Mouse (Mus musculus) heart, embryonic 15.5 days (tissue): ENCODE results near the gene Fam71f1. TPM values are rescaled to one million over a fixed set of nuclear protein-coding genes. Genes with fewer than 3 reads are reported as not detected.

Experiments used
- ATAC-seq: fragments of 200-750 bp; cut with Nextera tagmentation; replicated peaks from 2 replicates; pipeline ENCODE4 v1.8.0; 2017; ENCODE audit warnings: low read depth, moderate TSS enrichment; ENCODE audit not compliant: insufficient number of reproducible peaks, insufficient read depth, low FRiP score
- H3K27ac ChIP-seq: fragments of 300-500 bp; sonication (generic); 2 replicates; pipeline ENCODE4 v1.5.1; 2015; ENCODE audit warnings: mild to moderate bottlenecking, inconsistent platforms
- H3K27me3 ChIP-seq: fragments of 300-500 bp; sonication (generic); 2 replicates; pipeline ENCODE4 v1.6.1; 2015; ENCODE audit warnings: inconsistent platforms
- H3K36me3 ChIP-seq: fragments of 300-500 bp; sonication (generic); 2 replicates; pipeline ENCODE4 v1.6.1; 2015; ENCODE audit warnings: mild to moderate bottlenecking, inconsistent platforms
- H3K4me1 ChIP-seq: fragments of 300-500 bp; sonication (generic); replicated peaks from 2 replicates; pipeline ENCODE4 v1.6.1; 2015; ENCODE audit warnings: inconsistent platforms
- H3K4me2 ChIP-seq: fragments of 300-500 bp; sonication (generic); 2 replicates; pipeline ENCODE4 v1.6.1; 2015; ENCODE audit warnings: inconsistent platforms, mild to moderate bottlenecking, moderate library complexity
- H3K4me3 ChIP-seq: fragments of 300-500 bp; sonication (generic); 2 replicates; pipeline ENCODE4 v1.5.1; 2015; ENCODE audit warnings: mild to moderate bottlenecking, inconsistent platforms
- H3K9ac ChIP-seq: fragments of 300-500 bp; sonication (generic); 2 replicates; pipeline ENCODE4 v1.6.1; 2015; ENCODE audit warnings: mild to moderate bottlenecking, inconsistent platforms
- H3K9me3 ChIP-seq: fragments of 300-500 bp; sonication (generic); replicated peaks from 2 replicates; pipeline ENCODE4 v1.6.1; 2016; ENCODE audit warnings: inconsistent platforms
- WGBS: fragments of 180-500 bp; shearing (Covaris S2); methylation state at CpG from one replicate; pipeline ENCODE4 v1.1.7; 2015; ENCODE audit warnings: mixed read lengths; 5-methylcytosine and 5-hydroxymethylcytosine counted together
- polyA plus RNA-seq: library from polyadenylated mRNA; unstranded; fragments of >200 nt; fragmentation: Nextera tagmentation; extraction: Ambion mirVana; gene quantifications from 2 replicates; pipeline ENCODE4 v1.2.1, GENCODE M21; 2015

Fam71f1 gene
- polyA plus RNA-seq, 1 experiment from 2014 or later: 0.08 TPM

DNA sequence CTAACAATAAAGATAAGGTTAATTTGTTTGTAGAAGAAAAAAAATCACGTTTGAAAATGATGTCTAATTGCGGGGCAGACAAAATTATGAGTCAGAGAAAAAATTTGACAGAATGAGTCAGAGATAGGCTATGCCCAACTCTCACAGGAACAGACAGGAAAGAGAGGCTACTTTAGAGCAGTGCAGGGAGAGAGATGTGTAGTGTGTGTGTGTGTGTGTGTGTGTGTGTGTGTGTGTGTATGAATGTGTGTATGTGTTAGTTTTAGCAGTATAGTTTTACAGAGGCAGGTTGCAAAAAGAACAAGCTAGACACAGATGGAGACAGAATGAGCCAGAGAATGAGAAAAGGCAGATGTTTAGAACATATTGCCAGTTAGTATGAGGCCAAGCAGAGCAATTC lies 19.8 kb upstream of the Fam71f1 start:
- H3K9ac ChIP-seq: no peak overlapping the region
- WGBS: 52% methylated on average over 2 of the region's 2 CpGs
- H3K27me3 ChIP-seq: no peaks in the 10 kb centered on the region
- no peak overlapping the region for H3K4me3 ChIP-seq
- no peaks in the 10 kb centered on the region for H3K36me3 ChIP-seq
- no peaks in the 10 kb centered on the region for H3K9me3 ChIP-seq
- no peak overlapping the region for H3K27ac ChIP-seq
- no peak overlapping the region for H3K4me2 ChIP-seq
- no peaks in the 10 kb centered on the region for H3K4me1 ChIP-seq
- ATAC-seq: no peak

DNA sequence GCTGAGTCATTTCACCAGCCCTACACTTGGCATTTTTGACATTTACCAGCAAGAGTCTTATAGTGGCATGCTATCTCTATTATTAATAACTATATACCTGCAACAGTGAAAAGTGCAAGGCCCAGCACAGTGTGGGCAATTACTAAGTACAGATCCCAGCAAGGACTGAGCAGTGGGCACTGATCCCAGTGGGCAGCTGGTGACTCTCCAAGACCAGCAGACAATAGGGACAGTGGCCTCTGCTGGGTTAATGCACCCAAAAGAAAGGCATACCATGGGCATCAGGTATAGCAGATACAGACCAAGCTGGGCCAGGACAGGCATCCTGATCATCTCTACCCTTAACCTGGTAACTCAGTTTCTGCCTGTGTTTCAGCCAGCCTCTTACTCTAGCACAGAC lies 15.7 kb upstream of the Fam71f1 start:
- Histone ChIP-seq H3K9ac (no peak overlapping the region), H3K4me3 (no peak overlapping the region), H3K27me3 (no peaks in the 10 kb centered on the region), H3K27ac (no peak overlapping the region), H3K9me3 (no peaks in the 10 kb centered on the region), H3K4me2 (no peak overlapping the region), H3K4me1 (no peaks in the 10 kb centered on the region), H3K36me3 (no peaks in the 10 kb centered on the region)
- ATAC-seq: no peak

DNA sequence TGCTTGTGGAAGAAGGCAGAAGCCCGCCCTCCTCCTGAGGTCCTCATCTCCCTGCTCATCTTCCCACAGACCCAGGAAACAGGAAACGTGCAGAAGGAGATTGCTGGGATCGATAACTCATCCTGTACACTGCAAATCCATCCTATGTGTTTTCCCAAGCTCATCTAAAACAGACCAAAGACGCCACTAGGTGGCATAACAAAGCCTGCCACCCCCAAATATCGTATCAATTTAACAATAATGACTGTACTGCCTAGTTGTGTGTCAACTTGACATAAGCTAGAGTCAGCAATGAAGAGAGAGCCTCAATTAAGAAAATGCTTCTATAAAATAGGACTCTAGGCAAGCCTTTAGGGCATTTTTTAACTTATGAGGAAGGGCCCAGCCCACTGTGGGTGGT lies 15.2 kb upstream of the Fam71f1 start:
- Histone ChIP-seq H3K27me3 (no peaks in the 10 kb centered on the region), H3K27ac (no peak overlapping the region), H3K4me1 (no peaks in the 10 kb centered on the region), H3K4me3 (no peak overlapping the region), H3K9me3 (no peaks in the 10 kb centered on the region), H3K36me3 (no peaks in the 10 kb centered on the region), H3K9ac (no peak overlapping the region), H3K4me2 (no peak overlapping the region)
- no peak for ATAC-seq
- WGBS: 40% methylated on average over 5 of the region's 5 CpGs

DNA sequence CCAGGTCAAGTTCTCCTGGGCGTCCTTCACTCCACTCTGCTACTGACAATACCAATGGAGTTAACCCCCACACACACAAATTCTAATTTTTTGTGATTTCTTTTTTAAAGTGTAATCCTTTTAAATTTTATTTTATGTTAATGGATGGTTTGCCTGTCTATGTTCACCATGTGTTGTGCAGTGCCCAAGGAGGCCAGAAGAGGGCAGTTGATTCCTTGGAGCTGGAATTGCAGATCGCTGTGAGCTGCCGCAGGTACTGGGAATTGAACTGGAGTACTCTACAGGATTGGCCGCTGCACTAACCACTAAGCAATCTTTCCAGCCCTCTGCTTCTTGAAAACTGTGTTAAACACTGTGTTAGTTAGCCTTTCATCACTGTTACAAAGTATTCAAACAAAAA lies 13.5 kb upstream of the Fam71f1 start:
- no peak for ATAC-seq
- Histone ChIP-seq H3K4me3 (no peak overlapping the region), H3K27ac (no peak overlapping the region), H3K9ac (no peak overlapping the region), H3K4me2 (no peak overlapping the region), H3K36me3 (no peaks in the 10 kb centered on the region), H3K27me3 (no peaks in the 10 kb centered on the region), H3K4me1 (no peaks in the 10 kb centered on the region), H3K9me3 (no peaks in the 10 kb centered on the region)
- WGBS: 85% methylated on average over 4 of the region's 4 CpGs

DNA sequence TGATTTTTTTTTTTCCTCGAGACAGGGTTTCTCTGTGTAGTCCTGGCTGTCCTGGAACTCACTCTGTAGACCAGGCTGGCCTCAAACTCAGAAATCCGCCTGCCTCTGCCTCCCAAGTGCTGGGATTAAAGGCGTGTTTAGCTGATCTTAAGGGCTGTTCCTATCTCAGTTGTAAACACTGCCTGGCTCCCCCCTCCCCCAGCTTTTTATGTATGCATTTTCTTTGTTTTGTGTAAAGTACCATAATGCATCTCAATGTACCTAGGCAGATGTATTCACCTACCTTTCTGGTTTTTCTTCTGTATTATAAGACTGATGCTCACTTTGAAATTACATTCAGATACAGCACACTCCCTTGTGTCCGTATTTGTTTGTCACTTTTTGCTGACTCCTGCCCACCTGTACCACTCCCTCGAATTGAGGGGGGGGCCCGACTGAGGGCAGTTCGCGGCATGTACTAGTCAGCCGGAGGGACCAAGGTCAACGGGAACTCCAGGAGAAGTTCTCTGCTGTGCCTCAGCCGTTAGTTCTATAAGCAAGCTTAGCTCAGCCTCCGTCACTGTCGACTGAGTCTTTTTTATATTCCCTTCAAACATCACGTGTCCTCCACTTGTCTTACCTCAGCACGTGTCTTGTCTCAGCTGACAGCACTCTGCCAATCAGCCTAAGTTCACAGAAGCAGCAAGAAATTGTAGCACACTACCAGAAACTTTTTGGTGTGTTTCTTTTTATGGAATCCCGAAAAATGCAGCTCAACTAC lies 9.9 kb upstream of the Fam71f1 start:
- 82% methylated on average over 16 of the region's 16 CpGs for WGBS
- no peaks in the 10 kb centered on the region for H3K4me1 ChIP-seq

DNA sequence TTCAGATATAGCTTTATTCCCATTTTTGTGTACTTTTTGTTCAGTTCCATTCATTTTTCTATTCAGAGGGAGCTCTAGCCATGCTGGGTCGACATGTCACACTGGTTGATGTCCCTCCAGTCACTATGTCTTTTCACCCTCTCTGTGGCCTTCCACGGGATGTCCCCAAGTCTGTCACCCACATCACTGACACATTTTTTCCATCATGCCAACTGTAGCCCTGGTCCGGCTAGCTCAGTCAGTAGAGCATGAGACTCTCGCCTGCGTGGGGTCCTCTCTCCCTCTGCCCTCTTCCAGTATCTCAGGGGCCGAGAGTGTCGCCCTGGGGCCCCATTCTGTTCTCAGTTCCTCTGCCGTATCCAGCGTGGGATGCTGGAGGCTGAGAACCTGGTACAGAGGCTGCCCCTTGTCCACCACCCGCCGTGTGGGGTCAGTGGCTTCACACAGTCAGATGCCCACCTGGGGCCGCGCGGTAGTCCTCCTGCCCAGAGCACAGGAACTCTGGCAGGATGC lies 5.2 kb upstream of the Fam71f1 start:
- H3K27me3 ChIP-seq: no peaks in the 10 kb centered on the region
- 66% methylated on average over 14 of the region's 14 CpGs for WGBS
- no peak overlapping the region for H3K9ac ChIP-seq
- H3K9me3 ChIP-seq: no peaks in the 10 kb centered on the region
- no peak overlapping the region for H3K4me2 ChIP-seq
- no peak for ATAC-seq
- no peaks in the 10 kb centered on the region for H3K36me3 ChIP-seq
- no peak overlapping the region for H3K4me3 ChIP-seq
- H3K27ac ChIP-seq: no peak overlapping the region
- 0 out of 2 replicates have a peak, but pooled peaks cover under 1% of the 10 kb centered on the region for H3K4me1 ChIP-seq

More for the DNA sequence above, 9.9 kb upstream of the Fam71f1 start:
- no peaks in the 10 kb centered on the region for H3K27me3 ChIP-seq
- ATAC-seq: no peak
- H3K4me2 ChIP-seq: no peak overlapping the region
- H3K27ac ChIP-seq: no peak overlapping the region
- H3K9ac ChIP-seq: no peak overlapping the region
- H3K36me3 ChIP-seq: no peaks in the 10 kb centered on the region
- H3K4me3 ChIP-seq: no peak overlapping the region
- H3K9me3 ChIP-seq: no peaks in the 10 kb centered on the region

DNA sequence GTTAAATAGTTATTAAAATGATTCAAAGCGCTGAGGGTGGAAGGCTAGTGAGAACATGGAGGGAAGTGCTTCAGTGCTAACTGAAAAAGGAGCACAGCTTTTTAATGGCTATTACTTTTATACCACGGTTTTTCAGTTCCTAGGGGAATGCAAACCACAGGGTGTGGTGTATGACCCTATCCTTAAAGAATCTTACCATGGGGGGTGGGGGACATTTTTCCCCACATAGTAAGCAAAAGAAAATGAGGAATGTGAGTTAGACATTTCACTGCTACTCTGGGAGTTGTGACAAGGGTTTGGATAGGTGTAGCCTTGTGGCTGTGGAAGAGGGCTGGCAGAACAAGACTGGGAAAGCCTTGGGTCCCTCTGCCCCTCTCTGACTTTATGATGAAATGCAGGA lies 1.7 kb upstream of the Fam71f1 start:
- 65% methylated on average over 2 of the region's 2 CpGs for WGBS

DNA sequence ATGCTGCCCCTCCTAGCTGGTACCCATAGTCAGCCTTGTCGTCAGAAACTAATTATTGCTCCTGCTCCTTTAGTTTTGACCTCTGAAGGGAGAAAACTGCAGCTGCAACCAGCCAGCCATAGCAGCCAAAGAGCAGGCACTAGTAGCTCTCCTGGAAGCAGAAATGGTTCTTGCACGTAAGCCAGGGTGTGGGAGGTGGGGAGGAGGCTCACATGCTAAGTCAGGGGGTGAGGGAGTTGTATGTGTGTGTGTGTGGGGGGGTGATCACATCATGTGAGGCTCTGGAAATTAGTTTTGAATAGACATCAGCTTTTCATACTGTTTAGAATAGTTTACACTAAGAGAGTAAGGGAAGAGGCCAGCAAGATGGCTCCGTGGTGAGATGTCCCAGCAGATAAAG lies 999 bp upstream of the Fam71f1 start:
- no peak overlapping the region for H3K4me3 ChIP-seq
- H3K27ac ChIP-seq: no peak overlapping the region
- H3K27me3 ChIP-seq: no peaks in the 10 kb centered on the region
- H3K4me1 ChIP-seq: 0 out of 2 replicates have a peak, but pooled peaks cover 3% of the 10 kb centered on the region
- ATAC-seq: no peak
- 71% methylated on average over 3 of the region's 3 CpGs for WGBS
- no peaks in the 10 kb centered on the region for H3K9me3 ChIP-seq
- no peak overlapping the region for H3K9ac ChIP-seq
- no peaks in the 10 kb centered on the region for H3K36me3 ChIP-seq
- no peak overlapping the region for H3K4me2 ChIP-seq

More for the DNA sequence above, 1.7 kb upstream of the Fam71f1 start:
- no peaks in the 10 kb centered on the region for H3K9me3 ChIP-seq
- no peak overlapping the region for H3K27ac ChIP-seq
- H3K27me3 ChIP-seq: no peaks in the 10 kb centered on the region
- no peaks in the 10 kb centered on the region for H3K36me3 ChIP-seq
- H3K4me2 ChIP-seq: no peak overlapping the region
- H3K4me1 ChIP-seq: 0 out of 2 replicates have a peak, but pooled peaks cover 3% of the 10 kb centered on the region
- H3K9ac ChIP-seq: no peak overlapping the region
- H3K4me3 ChIP-seq: no peak overlapping the region
- no peak for ATAC-seq

DNA sequence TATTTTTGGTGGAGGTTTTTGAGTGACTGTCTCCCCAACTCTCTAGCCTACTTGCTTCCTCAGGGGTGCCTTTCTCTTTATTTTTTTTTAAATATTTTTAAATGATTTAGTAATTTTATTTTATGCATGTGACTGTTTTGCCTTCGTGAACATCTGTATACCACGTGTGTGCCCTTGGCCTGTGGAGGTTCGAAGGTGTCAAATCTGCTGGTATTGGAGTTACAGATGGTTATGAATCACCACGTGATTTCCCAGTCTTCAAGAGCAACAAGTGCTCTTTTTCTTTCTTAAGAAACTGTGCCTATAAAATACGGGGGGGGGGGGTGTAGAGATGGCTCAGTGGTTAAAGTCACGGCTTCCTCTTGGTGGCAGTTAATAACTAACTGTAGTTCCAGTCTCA lies 2.6 kb downstream of the Fam71f1 start:
- no peak for ATAC-seq
- H3K4me1 ChIP-seq: 0 out of 2 replicates have a peak, but pooled peaks cover 3% of the 10 kb centered on the region
- H3K27me3 ChIP-seq: no peaks in the 10 kb centered on the region
- WGBS: 79% methylated on average over 6 of the region's 6 CpGs
- H3K9me3 ChIP-seq: no peaks in the 10 kb centered on the region
- no peak overlapping the region for H3K4me3 ChIP-seq
- H3K36me3 ChIP-seq: no peaks in the 10 kb centered on the region
- no peak overlapping the region for H3K4me2 ChIP-seq
- H3K9ac ChIP-seq: no peak overlapping the region
- no peak overlapping the region for H3K27ac ChIP-seq

DNA sequence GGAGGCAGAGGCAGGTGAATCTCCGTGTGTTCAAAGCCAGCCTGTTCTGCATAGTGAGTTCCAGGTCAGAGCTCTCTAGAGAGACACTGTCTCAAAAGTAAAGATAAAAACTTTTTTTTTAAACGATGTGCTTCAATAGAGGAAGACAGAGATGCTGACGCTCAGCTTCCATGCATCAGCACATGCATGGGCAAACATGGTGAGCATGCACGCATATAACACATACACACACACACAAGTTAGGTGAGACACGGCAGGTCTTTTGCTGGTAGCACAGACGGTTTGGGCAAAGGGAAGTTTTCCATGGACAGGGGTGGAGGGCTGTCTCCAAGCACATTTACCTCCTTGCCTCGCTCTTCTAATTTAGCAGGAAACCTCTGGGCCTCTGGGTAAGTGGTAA lies 3.2 kb downstream of the Fam71f1 start:
- H3K4me2 ChIP-seq: no peak overlapping the region
- 87% methylated on average over 7 of the region's 7 CpGs for WGBS
- 0 out of 2 replicates have a peak, but pooled peaks cover 3% of the 10 kb centered on the region for H3K4me1 ChIP-seq
- no peak for ATAC-seq
- H3K27me3 ChIP-seq: no peaks in the 10 kb centered on the region
- no peak overlapping the region for H3K27ac ChIP-seq
- no peaks in the 10 kb centered on the region for H3K9me3 ChIP-seq
- no peak overlapping the region for H3K4me3 ChIP-seq
- H3K9ac ChIP-seq: no peak overlapping the region
- H3K36me3 ChIP-seq: no peaks in the 10 kb centered on the region

DNA sequence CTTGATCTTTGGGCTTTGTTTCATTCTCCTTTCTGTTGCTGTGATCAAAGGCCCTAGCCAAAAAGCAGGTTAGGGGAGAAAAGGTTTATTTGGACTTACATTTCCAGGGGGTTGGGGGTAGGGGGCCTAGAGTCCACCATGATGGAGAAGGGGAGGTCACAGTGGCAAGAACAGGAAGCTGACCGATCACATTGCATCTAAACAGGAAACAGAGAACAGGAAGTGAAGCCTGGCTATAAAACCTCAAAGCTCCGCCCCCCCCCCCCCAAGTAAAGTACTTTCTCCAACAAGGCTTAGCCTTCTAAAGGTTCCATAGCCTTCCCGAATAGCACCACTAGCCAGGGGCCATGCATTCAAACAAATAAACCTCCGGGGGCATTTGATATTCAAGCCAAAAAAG lies 3.8 kb downstream of the Fam71f1 start:
- no peak overlapping the region for H3K4me3 ChIP-seq
- no peaks in the 10 kb centered on the region for H3K9me3 ChIP-seq
- ATAC-seq: no peak
- 80% methylated on average over 4 of the region's 4 CpGs for whole genome bisulfite sequencing
- H3K27me3 ChIP-seq: no peaks in the 10 kb centered on the region
- H3K9ac ChIP-seq: no peak overlapping the region
- 0 out of 2 replicates have a peak, but pooled peaks cover 3% of the 10 kb centered on the region for H3K4me1 ChIP-seq
- no peak overlapping the region for H3K27ac ChIP-seq
- no peak overlapping the region for H3K4me2 ChIP-seq
- H3K36me3 ChIP-seq: no peaks in the 10 kb centered on the region

DNA sequence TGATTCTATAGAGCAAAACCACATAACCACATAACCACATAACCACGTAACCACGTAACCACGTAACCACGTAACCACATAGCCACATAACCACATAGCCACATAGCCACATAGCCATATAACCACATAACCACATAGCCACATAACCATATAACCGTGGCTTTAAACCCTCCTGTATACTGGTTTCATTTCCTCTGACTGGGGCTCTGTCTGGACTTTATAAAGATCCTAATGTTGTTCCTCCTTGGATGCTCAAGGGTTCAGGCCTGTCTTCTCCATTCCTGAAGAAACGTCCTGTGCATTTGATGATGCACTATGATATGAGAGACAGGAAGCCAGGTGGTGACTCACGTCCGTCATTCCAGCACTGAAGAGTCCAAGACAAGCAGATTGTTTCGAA lies 8.0 kb downstream of the Fam71f1 start:
- Histone ChIP-seq H3K4me1 (no peaks in the 10 kb centered on the region), H3K4me2 (no peak overlapping the region), H3K27me3 (no peaks in the 10 kb centered on the region), H3K4me3 (no peak overlapping the region), H3K9me3 (no peaks in the 10 kb centered on the region), H3K9ac (no peak overlapping the region), H3K36me3 (no peaks in the 10 kb centered on the region), H3K27ac (no peak overlapping the region)
- no peak for ATAC-seq
- WGBS: 76% methylated on average over 9 of the region's 9 CpGs
